Mouse (Mus musculus) forebrain, embryonic 16.5 days (tissue): Measurements from ENCODE around the gene Defb21. TPM values are rescaled to one million over a fixed set of nuclear protein-coding genes. Genes with fewer than 3 reads are reported as not detected.

ENCODE experiments used
- ATAC-seq: fragments of 200-750 bp; cut with Nextera tagmentation; 2 replicates; pipeline ENCODE4 v1.8.0; 2017; ENCODE audit warnings: mild to moderate bottlenecking, moderate library complexity
- H3K27ac ChIP-seq: fragments of 300-500 bp; sonication (generic); 2 replicates; pipeline ENCODE4 v1.5.1; 2014; ENCODE audit warnings: low read length, control low read depth
- H3K27me3 ChIP-seq: fragments of 300-500 bp; sonication (generic); replicated peaks from 2 replicates; pipeline ENCODE4 v1.6.1; 2014; ENCODE audit warnings: low read length; ENCODE audit not compliant: control insufficient read depth, insufficient read depth
- H3K36me3 ChIP-seq: fragments of 300-500 bp; sonication (generic); 2 replicates; pipeline ENCODE4 v1.6.1; 2014; ENCODE audit not compliant: control insufficient read depth, insufficient read depth
- H3K4me1 ChIP-seq: fragments of 300-500 bp; sonication (generic); replicated peaks from 2 replicates; pipeline ENCODE4 v1.6.1; 2014; ENCODE audit warnings: low read length; ENCODE audit not compliant: control insufficient read depth, insufficient read depth
- H3K4me2 ChIP-seq: fragments of 300-500 bp; sonication (generic); 2 replicates; pipeline ENCODE4 v1.6.1; 2014; ENCODE audit warnings: mild to moderate bottlenecking, low read length, control low read depth
- H3K4me3 ChIP-seq: fragments of 300-500 bp; sonication (generic); replicated peaks from 2 replicates; pipeline ENCODE4 v1.5.1; 2014; ENCODE audit warnings: mild to moderate bottlenecking, low read length, control low read depth
- H3K9ac ChIP-seq: fragments of 300-500 bp; sonication (generic); replicated peaks from 2 replicates; pipeline ENCODE4 v1.6.1; 2014; ENCODE audit warnings: low read depth, low read length, control low read depth
- H3K9me3 ChIP-seq: fragments of 300-500 bp; sonication (generic); 2 replicates; pipeline ENCODE4 v1.6.1; 2016; ENCODE audit warnings: low read length; ENCODE audit not compliant: control insufficient read depth
- WGBS: fragments of 180-500 bp; shearing (Covaris S2); extraction: QIAGEN DNeasy Blood & Tissue Kit; methylation state at CpG from one replicate; pipeline ENCODE4 v1.1.7; 2014; 5-methylcytosine and 5-hydroxymethylcytosine counted together
- polyA plus RNA-seq: library from polyadenylated mRNA; unstranded; fragments of >200 nt; fragmentation: Nextera tagmentation; extraction: Ambion mirVana; gene quantifications from 2 replicates; pipeline ENCODE4 v1.2.1, GENCODE M21; 2015

The Defb21 gene
- polyA plus RNA-seq, 1 experiment from 2014 or later: not detected

DNA sequence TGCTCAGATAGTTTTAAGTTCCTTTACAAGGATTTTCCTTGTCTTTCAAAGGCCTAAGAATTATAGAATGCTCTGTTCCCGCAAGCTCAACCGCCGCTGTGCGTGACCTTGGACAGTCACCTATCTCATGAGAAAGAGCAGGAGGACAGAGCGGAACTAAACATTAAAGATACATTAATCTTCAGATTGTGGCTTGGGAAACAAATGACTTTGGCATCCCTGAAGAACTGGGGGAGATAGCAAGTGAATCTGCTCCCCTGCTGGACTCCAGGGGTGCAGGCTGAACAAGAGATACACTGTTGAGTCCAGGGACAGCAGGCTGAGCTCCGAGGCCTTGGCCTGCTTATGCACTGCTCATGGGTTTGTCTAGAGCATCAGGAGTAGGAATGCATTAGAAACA lies 27.5 kb downstream of the Defb21 start:
- Histone ChIP-seq H3K27ac (no peak overlapping the region), H3K9ac (no peak overlapping the region), H3K4me1 (no peaks in the 10 kb centered on the region), H3K4me3 (no peak overlapping the region), H3K36me3 (no peaks in the 10 kb centered on the region), H3K27me3 (no peaks in the 10 kb centered on the region), H3K4me2 (no peak overlapping the region), H3K9me3 (no peaks in the 10 kb centered on the region)
- 93% methylated on average over 6 of the region's 6 CpGs for WGBS
- ATAC-seq: no peak

DNA sequence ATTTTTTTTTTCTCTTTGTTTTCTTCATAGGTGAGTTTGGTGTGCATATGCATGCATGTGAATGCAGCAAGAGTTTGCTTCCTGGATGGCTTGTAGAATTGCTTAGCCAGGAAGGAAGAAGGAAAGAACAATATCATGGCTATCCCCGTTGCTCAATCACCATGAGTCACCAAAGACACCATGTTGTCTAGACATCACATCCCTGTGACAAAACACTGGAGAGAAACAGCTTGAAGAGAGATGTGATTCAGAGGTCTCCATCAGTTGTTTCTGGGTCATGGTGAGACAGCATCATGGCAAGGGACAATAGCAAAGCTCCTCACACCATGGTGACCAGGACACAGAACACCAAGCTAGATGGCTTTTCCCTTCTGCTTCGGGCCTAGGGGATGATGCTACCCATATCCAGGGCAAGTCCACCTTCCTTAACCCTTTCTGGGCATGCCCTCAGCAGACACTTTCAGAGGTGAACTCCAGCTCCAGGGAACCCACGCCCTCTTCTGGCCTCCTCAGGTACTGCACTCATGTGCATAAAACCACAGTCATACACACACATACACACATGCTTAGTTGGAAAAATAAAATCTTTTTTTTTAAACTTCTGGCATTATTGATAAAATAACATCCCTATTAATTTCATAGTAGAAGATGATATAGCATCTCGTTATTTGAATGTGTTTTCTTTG lies 28.9 kb downstream of the Defb21 start:
- no peaks in the 10 kb centered on the region for H3K27me3 ChIP-seq
- no peaks in the 10 kb centered on the region for H3K4me1 ChIP-seq
- H3K9ac ChIP-seq: no peak overlapping the region
- no peaks in the 10 kb centered on the region for H3K36me3 ChIP-seq
- WGBS: 77% methylated on average over 4 of the region's 4 CpGs
- no peak overlapping the region for H3K4me2 ChIP-seq
- H3K4me3 ChIP-seq: no peak overlapping the region
- no peak overlapping the region for H3K27ac ChIP-seq
- ATAC-seq: no peak
- H3K9me3 ChIP-seq: no peaks in the 10 kb centered on the region

DNA sequence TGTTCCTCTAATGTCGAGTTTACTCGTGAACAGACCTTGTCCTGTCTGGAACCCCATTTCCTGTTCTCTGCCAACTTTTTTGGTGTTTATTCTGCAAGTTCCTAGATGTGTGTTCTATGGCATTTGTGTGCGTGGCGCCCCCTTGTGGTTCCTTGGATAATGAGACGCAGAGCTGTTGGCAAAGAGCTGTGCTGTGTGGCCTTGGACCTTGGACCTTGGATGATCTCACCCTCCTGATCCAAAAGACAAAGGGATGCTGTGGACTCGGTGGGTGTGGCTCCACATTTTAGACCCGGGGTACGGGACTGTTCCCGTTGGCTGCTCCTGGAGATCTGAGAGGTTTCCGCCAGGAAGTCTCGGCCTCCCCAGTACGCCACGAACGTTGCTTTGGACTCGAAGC lies 31.5 kb downstream of the Defb21 start, which contains the start of gene Defb36:
Defb36 (plus strand) TSS at position 271 of the 400 bp plus-strand sequence.
- 84% methylated on average over 15 of the region's 15 CpGs for WGBS
- Histone ChIP-seq H3K27me3 (no peaks in the 10 kb centered on the region), H3K27ac (no peak within 1 kb of the TSS), H3K4me1 (no peaks in the 10 kb centered on the region), H3K9me3 (no peaks in the 10 kb centered on the region), H3K36me3 (no peaks in the 10 kb centered on the region), H3K4me3 (no peak within 1 kb of the TSS), H3K4me2 (no peak within 1 kb of the TSS), H3K9ac (no peak within 1 kb of the TSS)
- ATAC-seq: no peak

DNA sequence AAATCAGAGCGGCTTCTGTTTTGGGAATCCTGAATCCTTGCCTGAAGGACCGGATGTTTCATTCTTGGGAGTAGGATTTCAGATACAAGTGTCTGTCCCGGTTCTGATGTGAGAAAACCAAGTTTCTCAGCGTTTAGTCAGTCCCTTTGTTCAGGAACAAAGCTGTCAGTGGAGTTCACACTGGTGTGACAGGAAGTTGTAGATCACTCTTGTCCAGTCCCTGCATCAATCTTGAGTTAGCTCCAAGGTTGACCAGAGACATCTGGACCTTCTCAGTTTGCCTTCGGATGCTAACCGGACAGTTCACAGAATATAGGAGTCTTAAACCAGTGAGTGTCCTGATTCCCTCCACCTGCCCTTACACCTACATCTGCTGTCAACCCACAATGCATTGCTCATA lies 35.2 kb downstream of the Defb21 start:
- no peak for ATAC-seq
- no peak overlapping the region for H3K9ac ChIP-seq
- no peak overlapping the region for H3K27ac ChIP-seq
- 84% methylated on average over 6 of the region's 6 CpGs for WGBS
- no peaks in the 10 kb centered on the region for H3K27me3 ChIP-seq
- H3K4me1 ChIP-seq: 0 out of 2 replicates have a peak, but pooled peaks cover 2% of the 10 kb centered on the region
- no peak overlapping the region for H3K4me2 ChIP-seq
- no peaks in the 10 kb centered on the region for H3K36me3 ChIP-seq
- no peaks in the 10 kb centered on the region for H3K9me3 ChIP-seq
- H3K4me3 ChIP-seq: no peak overlapping the region

DNA sequence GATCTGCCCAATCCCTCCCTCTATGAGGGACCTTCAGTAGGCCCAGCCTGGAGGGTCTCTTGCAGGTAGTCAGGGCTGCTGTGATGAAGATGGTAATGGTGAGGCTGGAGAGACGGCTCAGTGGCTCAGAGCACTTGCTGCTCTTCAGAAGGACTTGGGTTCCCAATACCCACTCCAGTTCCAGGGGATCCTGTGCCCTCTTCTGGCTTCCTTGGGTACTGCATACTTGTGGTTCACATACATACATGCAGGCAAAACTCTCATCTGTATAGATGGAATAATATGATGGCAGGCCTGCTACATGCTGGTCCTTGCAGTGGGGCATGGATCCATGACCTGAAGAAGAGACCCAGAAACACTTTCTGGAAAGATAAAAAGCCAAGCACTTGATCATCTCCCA lies 36.2 kb downstream of the Defb21 start:
- WGBS: 86% methylated on average over 1 of the region's 1 CpGs
- Histone ChIP-seq H3K9me3 (no peaks in the 10 kb centered on the region), H3K9ac (no peak overlapping the region), H3K27ac (no peak overlapping the region), H3K4me3 (no peak overlapping the region), H3K4me1 (0 out of 2 replicates have a peak, but pooled peaks cover 2% of the 10 kb centered on the region), H3K27me3 (no peaks in the 10 kb centered on the region), H3K36me3 (no peaks in the 10 kb centered on the region), H3K4me2 (no peak overlapping the region)
- no peak for ATAC-seq

DNA sequence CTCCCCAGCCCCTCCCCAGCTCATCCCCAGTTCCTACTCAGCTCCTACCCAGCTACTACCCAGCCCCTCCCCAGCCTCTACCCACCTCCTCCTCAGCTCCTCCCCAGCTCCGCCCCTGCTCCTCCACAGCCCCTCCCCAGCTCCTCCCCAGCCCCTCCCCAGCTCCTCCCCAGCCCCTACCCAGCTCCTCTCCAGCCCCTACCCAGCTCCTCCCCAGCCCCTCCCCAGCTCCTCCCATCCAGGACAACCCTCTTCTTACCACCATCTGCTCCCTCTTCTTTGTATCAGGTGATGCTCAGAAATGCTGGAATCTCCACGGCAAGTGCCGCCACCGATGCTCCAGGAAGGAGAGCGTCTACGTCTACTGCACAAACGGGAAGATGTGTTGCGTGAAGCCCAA lies 39.6 kb downstream of the Defb21 start:
- Histone ChIP-seq H3K9ac (no peak overlapping the region), H3K27ac (no peak overlapping the region), H3K4me3 (no peak overlapping the region), H3K27me3 (no peaks in the 10 kb centered on the region), H3K4me2 (no peak overlapping the region), H3K36me3 (no peaks in the 10 kb centered on the region), H3K4me1 (0 out of 2 replicates have a peak, but pooled peaks cover 2% of the 10 kb centered on the region), H3K9me3 (no peaks in the 10 kb centered on the region)
- ATAC-seq: no peak
- 28% methylated on average over 8 of the region's 8 CpGs for WGBS

DNA sequence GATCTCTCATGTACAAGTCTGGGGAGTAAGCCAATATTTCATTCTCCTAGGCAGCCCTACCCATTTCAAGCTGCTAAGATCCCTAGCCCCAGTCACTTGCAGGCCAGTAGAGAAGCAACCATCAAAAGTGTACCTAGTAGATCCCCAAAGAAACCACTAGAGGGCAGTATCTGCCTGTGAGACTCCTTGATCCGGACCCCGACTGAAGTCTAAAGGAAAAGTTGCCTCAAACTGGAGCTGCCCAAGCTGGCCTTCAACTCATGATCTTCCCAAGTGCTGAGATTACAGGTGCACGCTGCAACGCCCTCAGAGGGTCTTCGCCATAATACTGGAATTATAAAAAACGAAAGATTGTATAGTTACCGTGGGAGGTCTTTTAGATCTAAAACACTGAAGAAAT lies 43.0 kb downstream of the Defb21 start:
- Histone ChIP-seq H3K9ac (no peak overlapping the region), H3K4me1 (0 out of 2 replicates have a peak, but pooled peaks cover 2% of the 10 kb centered on the region), H3K27me3 (no peaks in the 10 kb centered on the region), H3K27ac (no peak overlapping the region), H3K9me3 (no peaks in the 10 kb centered on the region), H3K36me3 (no peaks in the 10 kb centered on the region), H3K4me2 (no peak overlapping the region), H3K4me3 (no peak overlapping the region)
- ATAC-seq: peak; percentile 79
- 9% methylated on average over 7 of the region's 7 CpGs for WGBS

DNA sequence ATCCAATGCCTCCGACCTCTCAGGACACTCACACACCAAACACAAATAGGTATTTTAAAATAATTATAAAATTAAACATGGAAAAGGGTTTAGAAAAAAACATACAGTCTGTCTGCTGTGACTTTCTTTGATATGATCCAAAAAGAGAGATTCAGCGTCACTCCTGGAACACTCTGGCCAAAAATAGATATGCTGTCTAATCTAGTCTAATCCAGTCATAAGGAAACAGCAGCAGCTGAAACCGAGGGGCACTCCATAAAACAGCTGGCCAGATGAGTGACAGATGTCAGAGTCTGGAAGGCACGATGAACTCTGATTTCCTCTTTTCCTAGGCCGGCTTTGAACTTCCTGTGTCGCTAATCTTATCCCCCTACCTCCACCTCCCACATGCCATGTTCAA lies 43.9 kb downstream of the Defb21 start:
- 84% methylated on average over 6 of the region's 6 CpGs for WGBS
- no peak for ATAC-seq
- Histone ChIP-seq H3K9me3 (no peaks in the 10 kb centered on the region), H3K9ac (no peak overlapping the region), H3K27me3 (no peaks in the 10 kb centered on the region), H3K4me2 (no peak overlapping the region), H3K4me1 (0 out of 2 replicates have a peak, but pooled peaks cover 2% of the 10 kb centered on the region), H3K36me3 (no peaks in the 10 kb centered on the region), H3K4me3 (no peak overlapping the region), H3K27ac (no peak overlapping the region)

DNA sequence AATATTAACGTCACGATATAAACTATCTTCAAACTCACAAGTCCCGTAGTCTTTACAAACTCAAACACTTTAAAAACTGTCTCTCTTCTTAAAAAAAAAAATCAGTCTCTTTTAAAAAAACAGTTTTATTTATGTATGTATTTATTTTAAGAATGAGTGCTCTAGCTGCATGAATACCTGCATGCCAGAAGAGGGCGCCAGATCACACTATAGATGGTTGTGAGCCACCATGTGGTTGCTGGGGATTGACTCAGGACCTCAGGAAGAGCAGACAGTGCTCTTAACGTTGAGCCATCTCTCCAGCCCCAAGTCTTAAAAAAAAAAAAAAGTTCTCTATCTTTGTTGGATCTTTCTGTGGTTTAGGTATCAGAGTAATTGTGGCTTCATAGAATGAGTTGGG lies 44.8 kb downstream of the Defb21 start:
- H3K4me2 ChIP-seq: no peak overlapping the region
- no peak overlapping the region for H3K4me3 ChIP-seq
- WGBS: 58% methylated on average over 5 of the region's 5 CpGs
- H3K9me3 ChIP-seq: no peaks in the 10 kb centered on the region
- no peaks in the 10 kb centered on the region for H3K36me3 ChIP-seq
- no peaks in the 10 kb centered on the region for H3K27me3 ChIP-seq
- H3K4me1 ChIP-seq: no peaks in the 10 kb centered on the region
- H3K9ac ChIP-seq: no peak overlapping the region
- no peak for ATAC-seq
- no peak overlapping the region for H3K27ac ChIP-seq
